Comparison of ENCODE assay signal across 9 mouse cellular contexts in the genomic region with DNA sequence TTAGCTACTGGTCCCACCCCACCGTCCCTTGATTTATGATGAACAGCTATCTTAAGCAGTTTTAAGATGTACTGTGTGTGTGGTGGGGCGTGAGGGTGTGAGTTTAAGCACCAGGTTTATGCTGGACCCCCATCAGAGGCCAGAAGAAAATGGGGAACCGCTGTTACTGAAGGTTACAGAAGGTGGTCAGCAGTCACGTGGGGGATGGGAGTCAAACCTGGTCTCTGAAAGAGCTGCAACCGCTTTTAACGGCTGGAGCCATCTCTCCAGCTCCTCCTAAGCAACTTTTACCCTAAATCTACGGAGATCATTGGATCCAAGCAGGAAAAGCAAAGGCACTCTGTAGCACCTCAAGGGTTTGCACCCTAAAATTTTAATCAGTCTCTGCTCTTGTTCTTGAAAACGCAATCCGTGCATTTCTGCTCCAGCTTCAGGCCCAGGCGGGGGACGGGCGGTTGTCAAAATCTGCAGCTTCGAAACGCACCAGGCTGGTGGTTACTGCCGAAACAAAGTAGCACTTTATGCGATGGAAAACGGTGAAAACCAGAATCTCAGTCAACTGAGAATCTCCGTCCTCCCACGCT. TPM values are rescaled to one million over a fixed set of nuclear protein-coding genes. Genes with fewer than 3 reads are reported as not detected.
A peak's percentile ranks its signal among the peaks of the same experiment; 100 is the strongest.
DNase-seq lines count a peak whose midpoint lies in the region; ATAC-seq lines count a peak whose summit lies in the region.
"Had no signal": no experiment of that assay in that cellular context is flagged by ENCODE, and none has a peak within 500 bp of the region (broad histone marks: within the 10 kb centered on the region; RNA-seq: fewer than 3 reads in every experiment).

No protein-coding gene starts in this region.

- H3K36me3 ChIP-seq in liver, embryonic 13.5 days, result no peaks in the 10 kb centered on the region

- H3K4me1 ChIP-seq in liver, embryonic 13.5 days (replicated peaks), result peaks cover 26% of the 10 kb centered on the region

- H3K4me3 ChIP-seq in liver, embryonic 13.5 days (replicated peaks), result peak overlapping the region; percentile 98

- H3K27me3 ChIP-seq in liver, embryonic 13.5 days, result no peaks in the 10 kb centered on the region

- ATAC-seq in granulocyte monocyte progenitor cell, adult 5-6 weeks (replicated peaks; ENCODE audit: poor library complexity, severe bottlenecking), result peak; percentile 54
- no peak; the same call in 1 of the 2 replicates for ATAC-seq in liver, embryonic 13.5 days (ENCODE audit: low read depth)

- peak overlapping the region; percentile 77 for H3K4me2 ChIP-seq in liver, embryonic 13.5 days

- peak overlapping the region; percentile 87 for H3K9ac ChIP-seq in liver, embryonic 13.5 days

- peak overlapping the region; percentile 4; the same call in 1 of the 2 replicates for H3K27ac ChIP-seq in liver, embryonic 13.5 days

- peak; percentile 31 for DNase-seq in adrenal gland, postnatal 14 days
- DNase-seq in adrenal gland, postnatal 4 days (ENCODE audit: low spot score in 2 of 2), result no peak
- peak; percentile 58 for DNase-seq in retina, embryonic 14.5 days (ENCODE audit: low spot score)
- DNase-seq in retina, postnatal 1 day, result no peak
- no peak for DNase-seq in liver, embryonic 13.5 days
- peak; percentile 10 for DNase-seq in ovary, postnatal 14 days (ENCODE audit: low spot score)
- DNase-seq in yolk sac, embryonic 10.5 days (ENCODE audit: low spot score), result no peak

- H3K9me3 ChIP-seq in liver, embryonic 13.5 days (replicated peaks), result no peaks in the 10 kb centered on the region

- WGBS in liver, embryonic 13.5 days (ENCODE audit: insufficient replicate concordance), result 7% methylated on average over 19 of the region's 19 CpGs

RNA-seq across cellular contexts. Expression of a gene that starts 0.5 kb away (rescaled TPM):
- 24.3 and 30.4 TPM in 2 replicates for total RNA-seq in adrenal gland, postnatal 14 days (2021)
- total RNA-seq in adrenal gland, postnatal 4 days (2021), result 10 to 100 TPM; 39.2 to 39.8 TPM
- 20.1 and 26.8 TPM in 2 replicates for total RNA-seq in granulocyte monocyte progenitor cell, adult 5-6 weeks (2014; fragmentation: Nextera tagmentation)
- 24.5 and 29.2 TPM in 2 replicates for total RNA-seq in granulocyte monocyte progenitor cell, adult 5-6 weeks (2017)
- 14.6 and 15.5 TPM in 2 replicates for polyA plus RNA-seq in liver, embryonic 13.5 days (2015; fragmentation: Nextera tagmentation; extraction: Ambion mirVana)

RNA-seq across cellular contexts. Expression of a gene that starts 41.6 kb away (rescaled TPM):
- 1.4 and 44.6 TPM in 2 replicates for total RNA-seq in adrenal gland, postnatal 14 days (2021)
- total RNA-seq in adrenal gland, postnatal 4 days (2021), result 10 to 100 TPM in 1 of 2 experiments, 1 to 10 TPM in 1; 6.4 to 27.8 TPM
- not detected in 2 replicates for total RNA-seq in granulocyte monocyte progenitor cell, adult 5-6 weeks (2014; fragmentation: Nextera tagmentation)
- not detected in 2 replicates for total RNA-seq in granulocyte monocyte progenitor cell, adult 5-6 weeks (2017)
- 68.2 and 89.7 TPM in 2 replicates for polyA plus RNA-seq in liver, embryonic 13.5 days (2015; fragmentation: Nextera tagmentation; extraction: Ambion mirVana)
- total RNA-seq: gastrocnemius, postnatal 36 days had no signal

Comparison
In these comparisons a context has a peak if more than half of its experiments do, and no peak if none do; other contexts are left out.
1. DNase-seq: peak in adrenal gland, postnatal 14 days (single experiment), retina, embryonic 14.5 days (single experiment) and ovary, postnatal 14 days (single experiment); none in adrenal gland, postnatal 4 days (0 of 2), retina, postnatal 1 day (single experiment), liver, embryonic 13.5 days (single experiment) and yolk sac, embryonic 10.5 days (single experiment).